Mouse (Mus musculus): ENCODE data around the gene Brap. TPM values are rescaled to one million over a fixed set of nuclear protein-coding genes. Genes with fewer than 3 reads are reported as not detected.

Gene Brap
- polyA plus RNA-seq, 1 experiment from 2014 or later = 48.2 TPM

Other genes starting within 250 kb of the Brap start
- 1.9 and 2.2 TPM in 2 replicates for gene Tmem116, start 208.7 kb upstream of the Brap start, polyA plus RNA-seq (2015; fragmentation: Nextera tagmentation; extraction: Ambion mirVana)
- gene Erp29, start 208.1 kb upstream of the Brap start, polyA plus RNA-seq (2015; fragmentation: Nextera tagmentation; extraction: Ambion mirVana) = 167 and 195 TPM in 2 replicates
- 0.09 TPM in 1 of 2 replicates, not detected in the other for gene Adam1b, start 157.1 kb upstream of the Brap start, polyA plus RNA-seq (2015; fragmentation: Nextera tagmentation; extraction: Ambion mirVana)
- 5.8 and 7.3 TPM in 2 replicates for gene Adam1a, start 115.1 kb upstream of the Brap start, polyA plus RNA-seq (2015; fragmentation: Nextera tagmentation; extraction: Ambion mirVana)
- 0.47 TPM in 1 of 2 replicates, not detected in the other for gene Gm42878, start 115.1 kb upstream of the Brap start, polyA plus RNA-seq (2015; fragmentation: Nextera tagmentation; extraction: Ambion mirVana)
- 67.5 and 67.7 TPM in 2 replicates for gene Mapkapk5, start 114.7 kb upstream of the Brap start, polyA plus RNA-seq (2015; fragmentation: Nextera tagmentation; extraction: Ambion mirVana)
- gene Aldh2, start 66.7 kb upstream of the Brap start, polyA plus RNA-seq (2015; fragmentation: Nextera tagmentation; extraction: Ambion mirVana) = 121 and 123 TPM in 2 replicates
- 1.7 and 1.8 TPM in 2 replicates for gene Acad12, start 41.6 kb upstream of the Brap start, polyA plus RNA-seq (2015; fragmentation: Nextera tagmentation; extraction: Ambion mirVana)
- 1.6 and 1.8 TPM in 2 replicates for gene Acad10, start within 50 bp of the Brap start, polyA plus RNA-seq (2015; fragmentation: Nextera tagmentation; extraction: Ambion mirVana)
- gene Atxn2, start 50.8 kb downstream of the Brap start, polyA plus RNA-seq (2015; fragmentation: Nextera tagmentation; extraction: Ambion mirVana) = 107 and 111 TPM in 2 replicates
- gene Sh2b3, start 177.1 kb downstream of the Brap start, polyA plus RNA-seq (2015; fragmentation: Nextera tagmentation; extraction: Ambion mirVana) = 7.7 and 8.2 TPM in 2 replicates
- gene Pheta1, start 188.4 kb downstream of the Brap start, polyA plus RNA-seq (2015; fragmentation: Nextera tagmentation; extraction: Ambion mirVana) = 55.4 and 55.5 TPM in 2 replicates